Mouse (Mus musculus): Measurements from ENCODE around the gene Rdh9. TPM values are rescaled to one million over a fixed set of nuclear protein-coding genes. Genes with fewer than 3 reads are reported as not detected.

The Rdh9 gene
- polyA plus RNA-seq, 1 experiment from 2014 or later: not detected

Other genes with a start within 250 kb of the Rdh9 start
- 0.14 TPM in 1 of 2 replicates, not detected in the other for gene Nxph4, start 241.8 kb upstream of the Rdh9 start, polyA plus RNA-seq (2015; fragmentation: Nextera tagmentation; extraction: Ambion mirVana)
- 31.9 and 36.3 TPM in 2 replicates for gene Lrp1, start 155.2 kb upstream of the Rdh9 start, polyA plus RNA-seq (2015; fragmentation: Nextera tagmentation; extraction: Ambion mirVana)
- gene Stat6, start 133.4 kb upstream of the Rdh9 start, polyA plus RNA-seq (2015; fragmentation: Nextera tagmentation; extraction: Ambion mirVana): 14.8 and 17.7 TPM in 2 replicates
- 6.7 and 7.1 TPM in 2 replicates for gene Nemp1, start 109.5 kb upstream of the Rdh9 start, polyA plus RNA-seq (2015; fragmentation: Nextera tagmentation; extraction: Ambion mirVana)
- gene Nab2, start 107.8 kb upstream of the Rdh9 start, polyA plus RNA-seq (2015; fragmentation: Nextera tagmentation; extraction: Ambion mirVana): 3.0 and 3.9 TPM in 2 replicates
- gene Myo1a, start 71.2 kb upstream of the Rdh9 start, polyA plus RNA-seq (2015; fragmentation: Nextera tagmentation; extraction: Ambion mirVana): 0.11 and 0.55 TPM in 2 replicates
- gene Tac2, start 51.9 kb upstream of the Rdh9 start, polyA plus RNA-seq (2015; fragmentation: Nextera tagmentation; extraction: Ambion mirVana): 11.3 and 13.1 TPM in 2 replicates
- 0.69 and 0.70 TPM in 2 replicates for gene Zbtb39, start 36.8 kb upstream of the Rdh9 start, polyA plus RNA-seq (2015; fragmentation: Nextera tagmentation; extraction: Ambion mirVana)
- 13.4 and 15.6 TPM in 2 replicates for gene Gpr182, start 24.7 kb upstream of the Rdh9 start, polyA plus RNA-seq (2015; fragmentation: Nextera tagmentation; extraction: Ambion mirVana)
- 0.12 and 0.20 TPM in 2 replicates for gene Rdh1, start 16.7 kb upstream of the Rdh9 start, polyA plus RNA-seq (2015; fragmentation: Nextera tagmentation; extraction: Ambion mirVana)
- gene Rdh16f1, start 16.6 kb upstream of the Rdh9 start, polyA plus RNA-seq (2015; fragmentation: Nextera tagmentation; extraction: Ambion mirVana): 0.14 and 0.25 TPM in 2 replicates
- gene Rdh16, start 24.8 kb downstream of the Rdh9 start, polyA plus RNA-seq (2015; fragmentation: Nextera tagmentation; extraction: Ambion mirVana): 0.04 and 0.05 TPM in 2 replicates
- 0.11 TPM in 1 of 2 replicates, not detected in the other for gene Rdh19, start 73.5 kb downstream of the Rdh9 start, polyA plus RNA-seq (2015; fragmentation: Nextera tagmentation; extraction: Ambion mirVana)
- 0.45 and 0.54 TPM in 2 replicates for gene Rdh16f2, start 90.1 kb downstream of the Rdh9 start, polyA plus RNA-seq (2015; fragmentation: Nextera tagmentation; extraction: Ambion mirVana)
- 20.8 and 33.3 TPM in 2 replicates for gene Rdh7, start 112.4 kb downstream of the Rdh9 start, polyA plus RNA-seq (2015; fragmentation: Nextera tagmentation; extraction: Ambion mirVana)
- not detected in 2 replicates for gene Sdr9c7, start 122.1 kb downstream of the Rdh9 start, polyA plus RNA-seq (2015; fragmentation: Nextera tagmentation; extraction: Ambion mirVana)
- 0.14 and 0.20 TPM in 2 replicates for gene Hsd17b6, start 231.2 kb downstream of the Rdh9 start, polyA plus RNA-seq (2015; fragmentation: Nextera tagmentation; extraction: Ambion mirVana)
- 60.8 and 69.4 TPM in 2 replicates for gene Prim1, start 238.8 kb downstream of the Rdh9 start, polyA plus RNA-seq (2015; fragmentation: Nextera tagmentation; extraction: Ambion mirVana)

Measured in liver, embryonic 16.5 days (tissue).